Mouse (Mus musculus) cerebellum, postnatal 14 days (tissue): Measurements from ENCODE around the gene Lhfp.

ENCODE experiments used
- DNase-seq, 2 experiments: peaks; one replicate each; pipeline ENCODE4 v3.0.0; 2021; ENCODE audit warnings: mixed read lengths in 2 of 2

The Lhfp gene

GRCm38 (mm10) chr3:53284471-53285177, 243.3 kb downstream of the Lhfp start:
- no peak for DNase-seq

DNA sequence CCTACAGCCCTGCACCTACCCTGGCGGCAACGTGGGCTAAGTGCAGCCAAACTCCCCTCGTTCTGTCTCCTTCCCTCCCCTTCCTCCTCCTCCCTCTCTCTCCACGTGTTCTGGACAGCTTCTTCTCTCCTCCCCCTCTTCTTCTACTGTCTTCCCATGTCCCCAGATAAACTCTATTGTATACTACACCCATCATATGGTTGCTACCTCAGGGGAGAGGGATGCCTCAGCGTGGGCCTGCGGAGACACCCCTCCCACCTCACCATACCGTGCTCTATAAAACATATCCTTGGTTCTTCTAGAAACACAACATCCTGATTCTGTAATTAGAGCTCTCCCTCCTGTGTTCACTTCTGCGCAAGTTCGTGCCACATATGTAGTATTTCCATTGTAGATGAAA, 247.3 kb downstream of the Lhfp start:
- DNase-seq: no peak

DNA sequence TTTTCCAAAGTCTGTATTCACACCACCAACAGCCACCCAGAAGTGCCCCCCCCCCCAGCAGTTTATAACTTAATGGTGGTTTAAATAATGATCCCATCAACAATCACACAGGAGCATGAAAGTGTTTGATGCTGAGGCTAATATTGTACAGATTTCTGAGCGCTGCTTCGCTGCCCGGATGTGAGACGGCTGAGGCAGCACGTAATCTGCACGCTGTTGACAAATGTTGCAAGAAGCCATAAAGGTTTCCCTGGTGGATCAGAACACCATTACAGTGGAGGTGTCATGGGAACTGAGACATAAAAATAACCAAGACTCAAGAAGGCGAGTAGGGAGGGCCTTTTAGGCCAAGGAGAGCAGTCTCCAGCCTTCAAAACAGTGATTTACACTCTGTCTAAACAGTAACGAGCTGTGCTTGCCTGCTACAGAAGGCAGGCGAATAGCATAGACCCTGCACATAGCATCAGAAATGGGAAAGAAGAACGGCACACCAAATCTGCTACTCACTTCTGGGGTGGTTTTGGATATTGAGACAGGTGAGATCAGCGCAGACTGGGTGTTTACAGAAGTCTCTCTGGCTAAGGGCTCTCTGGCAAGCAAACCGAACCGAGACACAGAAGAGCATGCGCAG, 248.4 kb downstream of the Lhfp start:
- DNase-seq: no peak

DNA sequence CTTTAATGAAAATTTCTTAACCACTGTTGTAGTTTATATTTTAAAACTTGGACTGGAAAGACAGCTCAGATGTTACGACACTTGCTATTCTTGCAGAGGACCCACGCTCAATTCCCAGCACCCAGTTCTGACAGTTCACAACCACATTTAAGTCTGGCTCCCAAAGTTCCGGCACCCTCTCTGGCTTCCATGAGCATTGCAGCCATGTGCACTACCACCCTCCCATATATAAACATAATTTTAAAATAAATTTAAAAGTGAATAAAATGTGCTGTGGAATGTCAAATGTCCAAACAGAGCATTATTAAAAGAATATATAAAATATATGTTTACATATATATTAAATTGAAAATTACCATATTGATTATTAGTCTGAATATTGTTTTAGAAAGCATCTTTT, 249.9 kb downstream of the Lhfp start:
- no peak for DNase-seq

DNA sequence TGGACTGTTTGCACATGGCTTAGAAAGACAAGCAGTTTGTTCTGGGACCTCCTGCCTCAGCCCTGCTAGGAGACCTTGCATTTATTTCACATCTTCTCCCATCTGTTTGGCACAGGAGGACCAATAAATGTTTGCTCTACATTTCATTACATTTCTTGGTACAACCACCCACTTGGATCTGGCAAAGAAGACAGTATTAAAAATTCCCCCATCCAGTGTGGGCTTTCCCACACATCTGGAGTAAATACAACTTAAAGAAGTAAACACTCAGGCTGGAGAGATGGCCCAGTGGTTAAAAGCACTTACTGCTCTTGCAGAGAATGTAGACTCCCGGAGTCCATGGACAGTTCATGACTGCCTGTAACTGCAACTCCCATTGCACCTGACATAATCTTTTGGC, 250.6 kb downstream of the Lhfp start:
- DNase-seq: no peak

GRCm38 (mm10) chr3:53292474-53292873, 251.1 kb downstream of the Lhfp start:
- DNase-seq: no peak

DNA sequence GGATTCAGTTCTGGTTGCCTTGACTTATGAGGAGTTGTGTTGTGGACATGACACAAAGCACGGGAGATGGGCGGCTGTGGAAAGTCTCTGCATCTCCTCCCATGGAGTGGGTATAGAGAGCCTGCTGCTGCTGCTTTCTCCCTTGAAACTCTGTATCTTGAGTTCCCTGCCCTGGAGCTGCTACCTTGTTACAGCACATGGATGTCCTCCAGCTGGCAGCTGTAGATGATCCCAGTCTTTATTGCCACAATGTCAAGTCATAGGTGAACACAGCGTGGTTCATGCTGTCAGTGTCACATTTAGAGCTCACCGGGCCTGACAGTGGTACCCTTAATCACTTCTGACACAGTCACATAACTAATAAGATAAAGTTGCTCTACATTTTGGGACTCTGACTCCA, 251.7 kb downstream of the Lhfp start:
- no peak for DNase-seq

GRCm38 (mm10) chr3:53293901-53294433, 252.6 kb downstream of the Lhfp start:
- DNase-seq: no peak

DNA sequence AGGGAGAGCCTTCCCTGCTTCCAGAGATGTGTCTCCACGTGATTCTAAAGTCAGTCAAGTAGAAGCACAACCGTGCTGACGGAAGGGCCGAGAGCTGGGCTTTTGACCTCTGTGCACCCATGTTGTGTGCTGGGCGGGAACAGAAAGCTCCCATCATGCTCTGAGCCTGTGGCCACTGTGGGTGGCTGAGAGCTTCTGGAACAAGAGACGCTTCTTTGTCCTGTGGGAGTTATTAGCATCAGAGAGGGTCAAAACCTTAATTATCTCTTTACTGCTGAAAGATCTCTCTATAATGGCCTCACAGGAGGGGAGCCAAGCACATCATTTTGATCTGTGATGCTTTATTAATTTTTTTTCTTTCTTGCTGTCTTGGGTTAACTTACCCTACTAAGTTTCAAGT, 253.5 kb downstream of the Lhfp start:
- no peak for DNase-seq

GRCm38 (mm10) chr3:53301866-53302265, 260.5 kb downstream of the Lhfp start:
- peak in 1 of 2 experiments; percentile 36 for DNase-seq

- no peak for DNase-seq
Measured at GRCm38 (mm10) chr3:53304123-53304900, 263.0 kb downstream of the Lhfp start.

DNA sequence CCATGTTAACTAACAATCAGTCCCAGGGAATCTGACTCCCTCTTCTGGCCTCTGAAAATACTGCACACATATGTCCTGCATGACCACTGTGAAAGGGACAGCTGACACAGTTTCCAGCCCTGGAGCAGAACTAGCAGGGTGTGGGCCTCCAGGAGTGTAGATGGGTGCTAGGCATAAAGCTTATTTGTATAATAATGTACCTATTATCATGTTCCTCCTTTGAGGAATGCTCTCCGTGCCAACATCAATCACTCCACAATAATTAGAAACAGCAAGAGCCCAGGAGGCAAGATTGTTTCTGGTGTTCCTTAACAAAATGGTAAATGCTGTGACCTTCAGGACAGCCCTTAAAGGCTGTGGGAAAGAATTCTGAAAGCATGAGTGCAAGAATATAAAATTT, 264.5 kb downstream of the Lhfp start:
- DNase-seq: no peak

- no peak for DNase-seq
Measured at GRCm38 (mm10) chr3:53308649-53309048, 267.3 kb downstream of the Lhfp start.

- DNase-seq: no peak
Measured at GRCm38 (mm10) chr3:53310093-53310492, 268.8 kb downstream of the Lhfp start.

GRCm38 (mm10) chr3:53310615-53311014, 269.3 kb downstream of the Lhfp start:
- no peak for DNase-seq
